Mouse (Mus musculus): ENCODE data around the gene Mcpt4.
"Not testable (repeated sequence)": the region's sequence is repeated elsewhere in the genome, so short reads cannot be mapped to it uniquely, and the experiment has no call there.

Gene Mcpt4

DNA sequence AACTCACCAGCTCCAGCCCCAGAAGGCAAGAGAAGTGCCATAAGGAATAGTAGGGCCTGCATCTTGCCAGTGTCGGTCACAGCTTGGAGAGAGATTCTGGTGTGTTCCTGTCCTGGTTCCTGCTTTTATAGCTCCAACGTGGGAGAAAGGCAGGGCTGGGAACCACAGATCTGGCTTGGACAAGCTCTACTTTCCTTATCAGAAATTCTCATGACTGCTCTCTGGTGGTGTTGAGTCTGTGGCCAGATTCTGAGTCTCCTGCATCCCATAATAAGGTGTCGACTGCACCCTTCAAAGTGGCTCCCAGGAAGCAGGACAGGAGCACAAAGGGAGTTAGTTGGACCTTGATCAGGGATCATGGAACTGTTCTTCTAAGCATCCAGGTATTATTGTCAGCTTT lies at the start of gene Mcpt4:
TSS of gene Mcpt4 (minus strand) at position 101 of the 400 bp plus-strand sequence.
- DNase-seq = not testable (repeated sequence)

DNA sequence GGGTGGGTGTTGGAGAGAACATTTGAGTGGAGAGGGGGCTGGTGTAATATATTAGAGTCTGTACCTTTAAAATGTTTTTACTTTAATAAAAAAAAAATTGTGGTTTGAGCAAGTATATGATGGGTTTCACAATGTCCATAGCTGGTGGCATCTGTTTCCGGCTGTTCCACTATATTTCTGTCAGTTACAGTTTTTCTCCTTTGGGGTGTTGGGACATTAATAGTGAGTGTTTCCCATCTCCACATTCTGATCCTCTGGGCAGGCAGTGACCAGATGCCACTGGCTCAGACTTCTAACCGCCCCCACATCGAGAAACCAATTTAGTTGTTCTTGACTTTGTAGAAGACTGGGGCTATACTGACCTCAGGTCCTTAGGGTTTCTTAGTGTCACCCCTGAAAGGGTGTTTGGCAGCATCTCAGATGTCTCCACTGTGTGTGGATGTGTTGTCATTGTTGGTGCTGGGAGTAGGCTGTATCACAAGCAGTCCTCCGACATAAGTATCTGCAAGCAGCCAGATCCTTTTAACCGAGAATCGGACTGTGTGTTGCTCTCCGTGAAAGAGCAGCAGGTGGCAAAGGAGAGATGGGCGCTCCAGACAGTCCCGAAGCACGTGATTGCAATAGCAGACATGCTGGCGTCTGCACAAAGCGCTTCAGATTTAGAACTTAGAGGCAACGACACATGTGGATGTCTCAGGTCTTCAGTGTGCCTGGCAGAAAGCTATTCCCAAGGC lies 43.5 kb upstream of the Mcpt4 start:
- DNase-seq = no peak

DNA sequence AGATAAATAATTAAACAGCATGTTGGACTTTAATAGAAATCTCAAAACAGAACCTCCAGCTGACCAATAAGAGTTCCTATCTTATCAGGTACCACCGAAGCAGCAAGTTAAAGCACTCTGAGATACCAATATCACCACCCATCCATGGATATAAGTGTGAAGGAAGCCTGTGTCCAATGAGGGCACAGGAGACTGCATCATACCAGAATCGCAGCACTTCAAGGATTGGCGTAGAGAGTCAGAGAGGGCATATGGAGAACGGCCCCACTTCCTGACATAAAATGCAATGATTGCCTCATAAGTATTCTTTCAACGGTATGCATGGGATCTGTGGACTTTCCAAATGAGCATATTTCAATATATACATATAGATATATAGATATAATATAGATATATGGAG lies 42.9 kb upstream of the Mcpt4 start:
- DNase-seq = no peak

DNA sequence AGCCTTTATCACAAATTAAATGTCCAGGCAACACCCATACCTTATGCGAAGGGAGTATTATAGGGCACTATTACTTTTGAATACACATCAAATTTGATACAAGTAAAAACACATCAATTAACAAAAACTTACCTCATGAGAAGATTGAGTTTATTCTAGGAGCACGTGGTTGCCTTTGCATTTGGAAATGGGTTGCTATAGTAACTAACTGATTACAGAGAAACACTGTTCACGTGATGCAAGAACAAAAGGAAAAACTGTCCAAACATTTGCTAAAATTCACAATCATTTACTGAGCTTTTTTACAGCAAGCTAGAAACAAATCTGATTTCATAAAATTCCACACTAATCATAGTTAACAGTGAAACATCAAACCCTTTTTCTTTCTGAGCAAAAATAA lies 41.3 kb upstream of the Mcpt4 start:
- no peak for DNase-seq

DNA sequence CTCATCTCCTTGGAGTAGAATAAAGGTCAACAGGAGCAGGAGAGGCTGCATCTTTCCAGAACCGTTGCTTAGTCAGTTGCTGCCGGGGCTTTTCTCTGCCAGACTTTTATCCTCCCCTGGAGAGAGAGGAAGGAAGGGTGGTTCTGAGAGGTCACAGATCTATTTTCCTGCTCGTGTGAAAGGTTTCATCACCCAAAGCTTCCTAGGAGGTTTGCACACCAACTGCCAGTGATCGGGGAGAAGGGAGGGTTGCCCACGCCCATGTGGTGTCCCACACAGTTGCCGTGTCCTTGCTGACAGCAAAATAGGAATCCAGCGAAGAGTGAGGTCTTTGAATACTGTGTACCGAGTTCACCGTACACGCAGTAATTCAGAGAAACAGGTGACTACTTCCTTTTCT lies 40.3 kb upstream of the Mcpt4 start, which contains the start of gene Ctsg:
TSS of gene Ctsg (minus strand) at position 189 of the 400 bp plus-strand sequence.
- no peak for DNase-seq

DNA sequence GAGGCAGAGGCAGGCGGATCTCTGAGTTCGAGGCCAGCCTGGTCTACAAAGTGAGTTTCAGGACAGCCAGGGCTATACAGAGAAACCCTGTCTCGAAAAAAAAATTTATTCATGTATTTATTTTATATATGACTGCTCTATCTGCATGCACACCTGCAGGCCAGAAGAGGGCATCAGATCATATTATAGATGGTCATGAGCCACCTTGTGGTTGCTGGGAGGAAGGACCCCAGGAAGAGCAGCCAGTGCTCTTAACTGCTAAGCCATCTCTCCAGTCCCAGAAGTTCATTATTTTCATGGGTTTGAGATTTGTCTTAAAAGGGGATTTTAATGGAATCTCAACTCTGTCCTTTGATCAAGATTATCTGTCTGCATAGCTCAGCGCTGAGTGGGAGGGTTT lies 36.8 kb upstream of the Mcpt4 start:
- DNase-seq = no peak

DNA sequence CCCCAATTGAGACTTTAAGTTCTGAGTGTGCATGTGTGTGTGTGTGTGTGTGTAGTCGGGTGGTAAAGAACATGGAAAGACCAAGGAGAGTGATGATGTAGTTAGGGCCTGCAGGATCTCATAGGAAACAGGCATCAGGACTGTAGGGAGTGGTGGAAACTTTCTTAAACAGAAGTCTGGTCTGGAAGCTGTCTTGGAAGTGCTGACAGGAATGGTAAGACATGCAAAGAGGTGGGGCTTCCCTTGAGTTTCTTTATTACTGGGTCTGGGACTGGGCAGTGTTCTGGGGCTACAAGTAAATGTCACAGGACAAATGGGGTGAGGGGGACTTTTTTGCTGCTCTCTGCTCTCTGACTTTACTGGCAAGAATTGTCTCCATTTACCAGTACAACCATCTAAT lies 35.5 kb upstream of the Mcpt4 start:
- no peak for DNase-seq

DNA sequence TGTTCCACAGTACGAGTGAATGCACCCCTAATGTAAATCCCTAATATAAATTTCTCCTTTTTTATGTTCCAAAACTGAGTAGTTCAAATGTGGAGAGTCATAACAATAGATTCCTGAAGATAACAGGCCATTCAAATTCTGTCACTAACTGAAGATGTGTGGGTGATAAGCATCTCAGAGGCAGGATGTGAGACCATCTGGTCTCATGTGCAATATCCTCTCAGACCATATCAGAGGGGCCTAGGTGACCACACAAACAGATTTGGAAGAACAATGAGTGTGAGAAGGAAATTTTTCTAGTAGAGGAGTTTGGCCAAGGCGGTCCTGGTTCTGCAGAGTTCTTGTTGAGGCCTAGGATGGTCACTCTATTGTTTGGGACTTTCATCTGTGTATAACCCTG lies 31.2 kb upstream of the Mcpt4 start:
- DNase-seq = no peak

DNA sequence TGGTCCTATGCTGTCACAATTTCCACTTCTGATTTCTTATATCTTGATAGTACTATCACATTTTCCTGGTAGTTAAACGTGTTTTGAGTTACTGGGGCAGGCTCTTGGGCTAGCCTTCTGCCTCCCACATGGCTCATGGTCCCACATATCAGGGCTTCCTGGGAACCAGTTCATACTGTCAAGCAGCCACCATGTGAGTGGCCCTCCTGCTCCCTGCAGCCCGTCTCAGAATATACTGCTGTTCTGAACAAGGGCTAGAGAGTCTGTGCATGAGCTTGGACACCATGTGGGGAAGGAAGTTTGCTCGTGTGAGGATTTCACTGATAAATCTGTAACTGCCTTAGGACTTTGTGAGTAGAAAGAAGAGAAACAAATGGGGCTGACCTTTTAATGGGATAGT lies 24.6 kb upstream of the Mcpt4 start:
- DNase-seq = no peak

DNA sequence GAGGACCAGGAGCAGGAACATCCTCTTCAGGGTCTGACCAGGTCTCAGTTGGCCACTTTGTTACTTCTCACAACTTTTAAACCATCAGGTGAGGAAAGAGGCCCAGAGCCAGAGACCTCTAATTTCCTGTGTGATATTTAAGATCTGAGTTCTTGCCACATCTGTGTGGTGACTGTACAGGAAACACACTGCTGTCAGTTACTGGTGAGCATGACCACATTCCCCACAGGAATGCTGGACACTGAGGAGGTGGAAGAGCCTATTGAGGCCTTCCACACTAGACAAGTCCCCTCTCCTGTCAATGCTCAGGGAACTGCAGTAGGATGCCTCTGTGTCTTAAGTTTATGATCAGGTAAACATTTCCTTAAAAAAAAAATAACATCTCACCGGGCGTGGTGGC lies 23.1 kb upstream of the Mcpt4 start, which contains the start of gene Mcpt8:
TSS of gene Mcpt8 (minus strand) at position 107 of the 400 bp plus-strand sequence.
- DNase-seq = no peak

DNA sequence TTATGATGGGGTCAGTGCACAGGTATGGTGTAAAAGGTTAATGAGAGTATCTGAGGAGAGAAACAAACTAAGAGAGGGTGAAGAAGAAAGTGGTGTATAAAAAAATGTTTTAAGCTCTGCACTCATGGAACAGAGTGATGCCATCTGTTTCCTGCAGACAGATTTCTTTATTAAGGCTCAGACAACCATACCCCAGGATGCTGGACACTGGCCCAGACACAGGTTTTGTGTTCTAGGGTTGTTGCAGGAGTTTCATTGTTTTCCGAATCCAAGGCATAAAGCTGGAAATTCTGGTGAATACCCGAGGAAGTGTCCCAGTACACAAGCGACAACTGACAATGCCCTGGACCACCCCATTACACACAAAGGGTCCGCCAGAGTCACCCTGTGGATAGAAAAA lies 19.9 kb upstream of the Mcpt4 start:
- no peak for DNase-seq

DNA sequence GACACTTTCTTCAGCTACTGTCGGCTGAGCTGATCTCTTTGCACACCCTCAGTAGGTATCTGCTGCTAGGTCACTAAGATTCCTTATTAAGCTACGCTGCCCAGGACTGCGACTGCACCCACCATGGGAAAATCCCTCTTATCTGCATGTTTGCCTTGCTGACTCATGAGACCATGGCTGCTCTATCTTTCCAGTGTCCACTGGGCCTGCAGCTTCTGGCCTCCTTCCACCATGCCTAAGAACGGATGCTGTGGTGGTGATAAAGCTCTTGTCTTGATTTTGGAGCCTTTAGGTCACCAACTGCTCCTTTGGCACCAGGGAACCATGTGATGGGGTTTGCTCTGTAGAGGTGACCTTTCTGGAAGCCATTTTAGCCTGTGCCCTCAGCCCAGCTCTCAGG lies 4.4 kb downstream of the Mcpt4 start:
- DNase-seq = no peak

DNA sequence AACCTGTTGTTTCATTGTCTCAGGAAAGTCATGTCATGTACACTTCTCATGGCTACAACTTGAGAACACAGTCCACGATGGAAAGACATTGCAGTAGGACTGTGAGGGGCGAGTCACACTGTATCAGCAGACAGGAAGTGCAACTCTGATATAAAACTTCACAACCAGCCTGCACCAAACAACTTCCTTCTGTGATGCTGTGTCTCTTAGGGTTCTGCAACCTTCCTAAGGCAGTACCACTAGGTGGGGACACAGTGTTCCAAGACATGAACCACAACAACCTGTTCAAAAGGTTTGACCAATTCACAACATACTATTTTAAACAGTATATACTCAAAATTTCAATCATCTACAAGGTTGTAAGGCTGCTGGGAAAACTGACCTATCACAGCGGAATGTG lies 6.7 kb downstream of the Mcpt4 start:
- DNase-seq = no peak

DNA sequence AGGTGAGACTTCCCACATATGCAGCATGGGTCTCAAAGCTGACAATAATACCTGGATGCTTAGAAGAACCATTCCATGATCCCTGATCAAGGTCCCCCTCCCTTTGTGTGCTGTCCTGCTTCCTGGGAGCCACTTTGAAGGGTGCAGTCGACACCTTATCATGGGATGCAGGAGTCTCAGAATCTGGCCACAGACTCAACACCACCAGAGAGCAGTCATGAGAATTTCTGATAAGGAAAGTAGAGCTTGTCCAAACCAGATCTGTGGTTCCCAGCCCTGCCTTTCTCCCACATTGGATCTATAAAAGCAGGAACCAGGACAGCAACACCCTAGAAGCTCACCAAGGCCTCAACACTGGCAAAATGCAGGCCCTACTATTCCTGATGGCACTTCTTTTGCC lies 20.3 kb downstream of the Mcpt4 start, which contains the start of gene Mcpt2:
TSS of gene Mcpt2 (plus strand) at position 250 of the 400 bp plus-strand sequence.
- DNase-seq = not testable (repeated sequence)

DNA sequence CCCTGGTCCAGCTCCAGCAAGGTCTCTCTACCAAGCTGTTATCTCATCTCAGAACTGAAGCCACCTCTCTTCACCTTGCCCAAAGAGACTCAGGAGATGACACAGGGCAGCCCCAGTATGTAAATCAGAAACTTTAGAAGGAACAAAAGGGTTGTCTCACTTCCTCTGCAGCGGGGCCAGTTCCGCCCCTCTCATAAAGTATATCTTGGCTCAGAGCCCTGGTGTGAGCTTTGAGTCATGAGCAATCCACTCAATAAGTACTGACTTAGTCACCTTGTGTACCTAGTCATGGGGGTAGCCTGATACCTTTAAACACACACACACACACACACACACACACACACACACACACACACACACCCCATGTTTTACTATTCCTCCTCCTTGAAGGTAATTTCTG lies 27.7 kb downstream of the Mcpt4 start:
- DNase-seq = no peak

DNA sequence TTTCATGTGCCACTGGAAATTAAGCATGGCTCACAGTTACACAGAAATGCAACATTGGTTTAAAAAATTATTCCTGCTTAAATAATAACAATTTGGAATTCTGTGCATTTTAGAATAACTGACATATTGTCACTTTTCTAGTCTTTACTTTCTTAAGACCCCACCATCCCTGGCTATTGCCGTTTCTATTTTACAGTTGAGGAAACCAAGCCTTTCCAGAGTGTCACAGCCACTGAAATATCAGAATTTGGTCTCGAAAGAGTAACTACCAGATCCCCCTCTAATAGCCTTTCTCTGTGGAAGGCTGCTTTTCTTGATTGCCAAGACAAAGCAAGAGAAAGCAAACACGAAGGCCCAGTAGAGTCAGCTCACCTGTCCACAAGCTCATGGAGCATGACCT lies 31.7 kb downstream of the Mcpt4 start, which contains the start of gene Mcpt9:
TSS of gene Mcpt9 (minus strand) at position 101 of the 400 bp plus-strand sequence.
- DNase-seq = not testable (repeated sequence)

DNA sequence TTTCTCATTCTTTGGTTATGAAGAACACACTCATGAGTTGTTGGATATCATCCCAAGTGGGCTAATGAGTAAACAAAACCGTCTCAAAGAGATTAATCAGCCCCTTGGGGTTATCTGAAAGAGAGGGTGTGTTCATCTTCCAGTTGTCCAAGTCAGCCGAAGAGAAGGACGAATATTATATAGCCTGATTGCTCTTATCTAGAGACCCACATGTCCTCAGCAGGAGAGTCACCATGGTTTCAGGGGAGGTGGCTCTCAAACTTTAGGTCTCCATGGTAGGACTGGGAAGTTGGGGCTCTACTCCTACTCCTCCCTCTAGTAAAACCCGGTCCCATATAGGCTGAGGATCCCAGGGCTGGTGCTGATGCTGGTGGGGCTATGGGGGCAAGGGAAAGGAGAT lies 40.8 kb downstream of the Mcpt4 start:
- DNase-seq = not testable (repeated sequence)

DNA sequence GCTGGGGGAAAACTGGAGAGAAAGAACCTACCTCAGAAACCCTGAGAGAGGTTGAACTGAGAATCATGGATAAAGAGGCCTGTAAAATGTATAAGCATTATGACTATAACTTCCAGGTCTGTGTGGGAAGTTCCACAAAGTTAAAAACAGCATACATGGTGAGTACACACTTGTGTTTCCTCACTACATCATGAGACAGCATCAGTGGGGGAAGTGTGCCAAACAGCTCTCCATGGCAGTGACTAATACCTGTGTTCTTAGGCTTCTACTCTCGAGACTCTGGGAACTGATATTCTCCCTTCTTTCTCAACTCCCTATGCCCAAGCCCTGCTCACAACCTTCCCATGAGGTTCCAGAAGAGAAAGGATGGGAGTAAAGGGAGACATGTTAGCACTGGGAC lies 42.7 kb downstream of the Mcpt4 start:
- DNase-seq = peak; percentile 5

DNA sequence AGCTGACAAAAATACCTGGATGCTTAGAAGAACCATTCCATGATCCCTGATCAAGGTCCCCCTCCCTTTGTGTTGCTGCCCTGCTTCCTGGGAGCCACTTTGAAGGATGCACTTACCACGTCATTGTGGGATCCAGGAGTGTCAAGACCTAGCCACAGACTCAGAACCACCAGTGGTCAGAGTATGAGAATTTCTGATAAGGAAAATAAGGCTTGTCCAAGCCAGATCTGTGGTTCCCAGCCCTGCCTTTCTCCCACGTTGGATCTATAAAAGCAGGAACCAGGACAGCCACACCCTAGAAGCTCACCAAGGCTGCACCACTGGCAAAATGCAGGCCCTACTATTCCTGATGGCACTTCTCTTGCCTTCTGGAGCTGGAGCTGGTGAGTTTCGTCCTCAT lies 44.4 kb downstream of the Mcpt4 start, which contains the start of gene Mcpt1:
TSS of gene Mcpt1 (plus strand) at position 301 of the 400 bp plus-strand sequence.
- DNase-seq = not testable (repeated sequence)

DNA sequence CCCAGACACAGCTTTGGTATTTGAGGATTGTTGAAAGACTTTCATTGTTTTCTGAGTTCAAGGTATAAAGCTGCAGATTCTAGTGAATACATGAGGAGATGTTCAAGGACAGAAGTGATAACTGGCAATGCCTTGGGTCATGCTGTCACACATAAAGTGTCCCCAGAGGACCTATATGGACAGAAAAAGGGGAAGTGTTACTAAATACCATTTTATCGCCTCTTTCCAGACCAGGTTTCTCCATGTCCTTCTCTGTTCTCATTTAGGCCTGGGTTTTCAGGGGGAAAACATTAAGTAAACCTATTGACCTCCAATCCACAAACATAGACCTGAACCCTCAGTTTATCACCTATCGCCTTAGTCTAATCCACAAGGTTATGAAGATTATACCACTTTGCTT lies 48.2 kb downstream of the Mcpt4 start:
- DNase-seq = no peak

DNA sequence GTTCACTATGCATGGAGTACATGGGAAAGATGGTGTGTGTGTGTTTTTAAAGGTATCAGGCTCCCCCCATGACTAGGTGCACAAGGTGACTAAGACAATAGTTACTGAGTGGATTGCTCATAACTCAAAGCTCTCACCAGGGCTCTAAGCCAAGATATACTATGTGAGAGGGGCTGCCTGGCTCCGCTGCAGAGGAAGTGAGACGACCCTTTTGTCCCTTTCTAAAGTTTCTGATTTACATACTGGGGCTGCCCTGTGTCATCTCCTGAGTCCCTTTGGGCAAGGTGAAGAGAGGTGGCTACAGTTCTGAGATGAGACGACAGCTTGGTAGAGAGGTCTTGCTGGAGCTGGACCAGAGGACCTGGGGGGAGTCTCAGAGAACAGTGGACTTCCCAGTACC lies 49.0 kb downstream of the Mcpt4 start:
- no peak for DNase-seq
